Mouse (Mus musculus) forebrain, embryonic 16.5 days (tissue): ENCODE measurements at regions not wholly inside any gene's neighbourhood (a gene's known extent, or its start where the extent isn't known, plus 50 kb on each side); places are given as distances from the start of the nearest gene placed in this dataset.

Source experiments
- ATAC-seq: fragments of 200-750 bp; cut with Nextera tagmentation; 2 replicates; pipeline ENCODE4 v1.8.0; 2017; ENCODE audit warnings: mild to moderate bottlenecking, moderate library complexity
- H3K27ac ChIP-seq: fragments of 300-500 bp; sonication (generic); 2 replicates; pipeline ENCODE4 v1.5.1; 2014; ENCODE audit warnings: low read length, control low read depth
- H3K27me3 ChIP-seq: fragments of 300-500 bp; sonication (generic); replicated peaks from 2 replicates; pipeline ENCODE4 v1.6.1; 2014; ENCODE audit warnings: low read length; ENCODE audit not compliant: control insufficient read depth, insufficient read depth
- H3K36me3 ChIP-seq: fragments of 300-500 bp; sonication (generic); 2 replicates; pipeline ENCODE4 v1.6.1; 2014; ENCODE audit not compliant: control insufficient read depth, insufficient read depth
- H3K4me1 ChIP-seq: fragments of 300-500 bp; sonication (generic); replicated peaks from 2 replicates; pipeline ENCODE4 v1.6.1; 2014; ENCODE audit warnings: low read length; ENCODE audit not compliant: control insufficient read depth, insufficient read depth
- H3K4me2 ChIP-seq: fragments of 300-500 bp; sonication (generic); 2 replicates; pipeline ENCODE4 v1.6.1; 2014; ENCODE audit warnings: mild to moderate bottlenecking, low read length, control low read depth
- H3K4me3 ChIP-seq: fragments of 300-500 bp; sonication (generic); replicated peaks from 2 replicates; pipeline ENCODE4 v1.5.1; 2014; ENCODE audit warnings: mild to moderate bottlenecking, low read length, control low read depth
- H3K9ac ChIP-seq: fragments of 300-500 bp; sonication (generic); replicated peaks from 2 replicates; pipeline ENCODE4 v1.6.1; 2014; ENCODE audit warnings: low read depth, low read length, control low read depth
- H3K9me3 ChIP-seq: fragments of 300-500 bp; sonication (generic); 2 replicates; pipeline ENCODE4 v1.6.1; 2016; ENCODE audit warnings: low read length; ENCODE audit not compliant: control insufficient read depth
- WGBS: fragments of 180-500 bp; shearing (Covaris S2); extraction: QIAGEN DNeasy Blood & Tissue Kit; methylation state at CpG from one replicate; pipeline ENCODE4 v1.1.7; 2014; 5-methylcytosine and 5-hydroxymethylcytosine counted together

- Histone ChIP-seq H3K9ac (no peak overlapping the region), H3K4me2 (peak overlapping the region; percentile 47), H3K4me3 (no peak overlapping the region; the same call in 1 of the 2 replicates), H3K36me3 (no peaks in the 10 kb centered on the region), H3K27ac (peak overlapping the region; percentile 13; the same call in 1 of the 2 replicates), H3K9me3 (no peaks in the 10 kb centered on the region), H3K4me1 (peaks cover 23% of the 10 kb centered on the region), H3K27me3 (no peaks in the 10 kb centered on the region)
- 17% methylated on average over 19 of the region's 19 CpGs for WGBS
- peak; percentile 93 for ATAC-seq
Measured at GRCm38 (mm10) chr9:61111733-61112415, 260.3 kb upstream of the Tle3 start.

- Histone ChIP-seq H3K27me3 (no peaks in the 10 kb centered on the region; the same call in 1 of the 2 replicates), H3K4me2 (no peak overlapping the region), H3K4me3 (no peak overlapping the region), H3K9ac (no peak overlapping the region), H3K9me3 (no peaks in the 10 kb centered on the region), H3K4me1 (peaks cover 4% of the 10 kb centered on the region; the same call in 1 of the 2 replicates), H3K36me3 (no peaks in the 10 kb centered on the region), H3K27ac (no peak overlapping the region)
- ATAC-seq, result no peak
- WGBS, result 88% methylated on average over 3 of the region's 3 CpGs
Measured at GRCm38 (mm10) chr9:61119252-61119651, 252.9 kb upstream of the Tle3 start.

- no peak overlapping the region for H3K27ac ChIP-seq
- no peaks in the 10 kb centered on the region for H3K9me3 ChIP-seq
- no peaks in the 10 kb centered on the region for H3K36me3 ChIP-seq
- no peak overlapping the region for H3K4me2 ChIP-seq
- no peak overlapping the region for H3K4me3 ChIP-seq
- H3K9ac ChIP-seq, result no peak overlapping the region
- H3K4me1 ChIP-seq, result peaks cover 4% of the 10 kb centered on the region; the same call in 1 of the 2 replicates
- no peaks in the 10 kb centered on the region; the same call in 1 of the 2 replicates for H3K27me3 ChIP-seq
- ATAC-seq, result no peak
- 85% methylated on average over 3 of the region's 3 CpGs for WGBS
Measured at GRCm38 (mm10) chr9:61120531-61120930, 251.6 kb upstream of the Tle3 start.

GRCm38 (mm10) chr9:61120931-61121391 lies 251.2 kb upstream of the Tle3 start:
- no peak overlapping the region for H3K4me2 ChIP-seq
- H3K27me3 ChIP-seq, result no peaks in the 10 kb centered on the region; the same call in 1 of the 2 replicates
- no peaks in the 10 kb centered on the region for H3K9me3 ChIP-seq
- H3K4me3 ChIP-seq, result no peak overlapping the region
- no peak overlapping the region for H3K9ac ChIP-seq
- no peaks in the 10 kb centered on the region for H3K36me3 ChIP-seq
- WGBS, result 57% methylated on average over 10 of the region's 10 CpGs
- no peak for ATAC-seq
- peaks cover 4% of the 10 kb centered on the region; the same call in 1 of the 2 replicates for H3K4me1 ChIP-seq
- H3K27ac ChIP-seq, result no peak overlapping the region

GRCm38 (mm10) chr9:61123431-61123830 lies 248.7 kb upstream of the Tle3 start:
- no peaks in the 10 kb centered on the region; the same call in 1 of the 2 replicates for H3K27me3 ChIP-seq
- no peaks in the 10 kb centered on the region for H3K36me3 ChIP-seq
- peaks cover 4% of the 10 kb centered on the region; the same call in 1 of the 2 replicates for H3K4me1 ChIP-seq
- no peak overlapping the region for H3K4me2 ChIP-seq
- H3K4me3 ChIP-seq, result no peak overlapping the region
- ATAC-seq, result no peak
- no peak overlapping the region for H3K9ac ChIP-seq
- H3K27ac ChIP-seq, result no peak overlapping the region
- no peaks in the 10 kb centered on the region for H3K9me3 ChIP-seq

GRCm38 (mm10) chr9:61125769-61126168 lies 246.4 kb upstream of the Tle3 start:
- Histone ChIP-seq H3K4me3 (no peak overlapping the region), H3K27ac (no peak overlapping the region), H3K9ac (no peak overlapping the region), H3K9me3 (no peaks in the 10 kb centered on the region), H3K27me3 (no peaks in the 10 kb centered on the region), H3K36me3 (no peaks in the 10 kb centered on the region), H3K4me1 (peaks cover 4% of the 10 kb centered on the region; the same call in 1 of the 2 replicates), H3K4me2 (no peak overlapping the region)
- WGBS, result 52% methylated on average over 7 of the region's 7 CpGs
- no peak for ATAC-seq

- Histone ChIP-seq H3K9ac (no peak overlapping the region), H3K27me3 (no peaks in the 10 kb centered on the region), H3K9me3 (no peaks in the 10 kb centered on the region), H3K4me2 (no peak overlapping the region), H3K27ac (no peak overlapping the region), H3K4me3 (no peak overlapping the region), H3K4me1 (no peaks in the 10 kb centered on the region), H3K36me3 (no peaks in the 10 kb centered on the region)
- no peak for ATAC-seq
- 83% methylated on average over 2 of the region's 2 CpGs for WGBS
Measured at GRCm38 (mm10) chr9:61128077-61128476, 244.1 kb upstream of the Tle3 start.

- no peaks in the 10 kb centered on the region for H3K4me1 ChIP-seq
- H3K36me3 ChIP-seq, result no peaks in the 10 kb centered on the region
- H3K9ac ChIP-seq, result no peak overlapping the region
- H3K27ac ChIP-seq, result no peak overlapping the region
- WGBS, result 75% methylated on average over 5 of the region's 5 CpGs
- no peaks in the 10 kb centered on the region for H3K27me3 ChIP-seq
- no peaks in the 10 kb centered on the region for H3K9me3 ChIP-seq
- H3K4me2 ChIP-seq, result no peak overlapping the region
- ATAC-seq, result no peak
- no peak overlapping the region for H3K4me3 ChIP-seq
Measured at GRCm38 (mm10) chr9:61129186-61129585, 243.0 kb upstream of the Tle3 start.

- H3K4me1 ChIP-seq, result no peaks in the 10 kb centered on the region
- no peak overlapping the region for H3K4me2 ChIP-seq
- H3K36me3 ChIP-seq, result no peaks in the 10 kb centered on the region
- no peaks in the 10 kb centered on the region for H3K27me3 ChIP-seq
- H3K9me3 ChIP-seq, result no peaks in the 10 kb centered on the region
- no peak overlapping the region for H3K27ac ChIP-seq
- ATAC-seq, result no peak
- WGBS, result 90% methylated on average over 4 of the region's 4 CpGs
- no peak overlapping the region for H3K9ac ChIP-seq
- H3K4me3 ChIP-seq, result no peak overlapping the region
Measured at GRCm38 (mm10) chr9:61130877-61131276, 241.3 kb upstream of the Tle3 start.
